Mouse (Mus musculus) hindbrain, embryonic 13.5 days (tissue): ENCODE data around the gene Mmp21. TPM values are rescaled to one million over a fixed set of nuclear protein-coding genes. Genes with fewer than 3 reads are reported as not detected.
"Not testable (repeated sequence)": the region's sequence is repeated elsewhere in the genome, so short reads cannot be mapped to it uniquely, and the experiment has no call there.

Experiments
- ATAC-seq: fragments of 200-750 bp; cut with Nextera tagmentation; 2 replicates; pipeline ENCODE4 v1.8.0; 2017; ENCODE audit warnings: moderate TSS enrichment; ENCODE audit not compliant: low FRiP score
- H3K27ac ChIP-seq: fragments of 300-500 bp; sonication (generic); 2 replicates; pipeline ENCODE4 v1.5.1; 2015; ENCODE audit warnings: inconsistent platforms, mild to moderate bottlenecking, moderate library complexity
- H3K27me3 ChIP-seq: fragments of 300-500 bp; sonication (generic); 2 replicates; pipeline ENCODE4 v1.6.1; 2015; ENCODE audit warnings: mild to moderate bottlenecking, inconsistent platforms
- H3K36me3 ChIP-seq: fragments of 300-500 bp; sonication (generic); 2 replicates; pipeline ENCODE4 v1.6.1; 2015; ENCODE audit warnings: mild to moderate bottlenecking, inconsistent platforms
- H3K4me1 ChIP-seq: fragments of 300-500 bp; sonication (generic); replicated peaks from 2 replicates; pipeline ENCODE4 v1.6.1; 2015; ENCODE audit warnings: inconsistent platforms
- H3K4me2 ChIP-seq: fragments of 300-500 bp; sonication (generic); 2 replicates; pipeline ENCODE4 v1.6.1; 2015; ENCODE audit warnings: inconsistent platforms, mild to moderate bottlenecking, moderate library complexity
- H3K4me3 ChIP-seq: fragments of 300-500 bp; sonication (generic); 2 replicates; pipeline ENCODE4 v1.5.1; 2015; ENCODE audit warnings: mild to moderate bottlenecking, inconsistent platforms
- H3K9ac ChIP-seq: fragments of 300-500 bp; sonication (generic); 2 replicates; pipeline ENCODE4 v1.6.1; 2015; ENCODE audit warnings: mild to moderate bottlenecking, inconsistent platforms
- H3K9me3 ChIP-seq: fragments of 300-500 bp; sonication (generic); 2 replicates; pipeline ENCODE4 v1.6.1; 2016; ENCODE audit warnings: inconsistent platforms
- WGBS: fragments of 180-500 bp; shearing (Covaris S2); methylation state at CpG from one replicate; pipeline ENCODE4 v1.1.7; 2015; 5-methylcytosine and 5-hydroxymethylcytosine counted together
- polyA plus RNA-seq: library from polyadenylated mRNA; unstranded; fragments of >200 nt; fragmentation: Nextera tagmentation; extraction: Ambion mirVana; gene quantifications from 2 replicates; pipeline ENCODE4 v1.2.1, GENCODE M21; 2015

The Mmp21 gene
- polyA plus RNA-seq, 1 experiment from 2014 or later = not detected

- Histone ChIP-seq H3K4me1 (no peaks in the 10 kb centered on the region), H3K27me3 (no peaks in the 10 kb centered on the region), H3K36me3 (peaks cover 48% of the 10 kb centered on the region), H3K4me3 (no peak overlapping the region), H3K9ac (no peak overlapping the region), H3K4me2 (no peak overlapping the region), H3K9me3 (no peaks in the 10 kb centered on the region), H3K27ac (no peak overlapping the region)
- ATAC-seq = no peak
- WGBS = 90% methylated on average over 12 of the region's 12 CpGs
Measured at GRCm38 (mm10) chr7:133698021-133698709, 18.3 kb upstream of the Mmp21 start.

GRCm38 (mm10) chr7:133685644-133686043, 5.8 kb upstream of the Mmp21 start:
- not testable (repeated sequence) for H3K4me3 ChIP-seq, H3K4me1 ChIP-seq, ATAC-seq, H3K4me2 ChIP-seq, H3K27me3 ChIP-seq, H3K27ac ChIP-seq, H3K9ac ChIP-seq
- H3K9me3 ChIP-seq = peaks cover 18% of the 10 kb centered on the region
- H3K36me3 ChIP-seq = peaks cover 52% of the 10 kb centered on the region

GRCm38 (mm10) chr7:133684701-133685100, 4.8 kb upstream of the Mmp21 start:
- no peaks in the 10 kb centered on the region for H3K4me1 ChIP-seq
- no peaks in the 10 kb centered on the region for H3K27me3 ChIP-seq
- no peak overlapping the region for H3K4me3 ChIP-seq
- ATAC-seq = no peak
- H3K36me3 ChIP-seq = peaks cover 43% of the 10 kb centered on the region
- H3K9me3 ChIP-seq = peaks cover 18% of the 10 kb centered on the region
- H3K4me2 ChIP-seq = no peak overlapping the region
- H3K27ac ChIP-seq = no peak overlapping the region
- no peak overlapping the region for H3K9ac ChIP-seq
- 95% methylated on average over 6 of the region's 6 CpGs for WGBS

GRCm38 (mm10) chr7:133684110-133684509, 4.2 kb upstream of the Mmp21 start:
- no peaks in the 10 kb centered on the region for H3K27me3 ChIP-seq
- H3K4me2 ChIP-seq = no peak overlapping the region
- peaks cover 37% of the 10 kb centered on the region for H3K36me3 ChIP-seq
- no peak overlapping the region for H3K9ac ChIP-seq
- no peak for ATAC-seq
- no peak overlapping the region for H3K27ac ChIP-seq
- H3K9me3 ChIP-seq = peaks cover 15% of the 10 kb centered on the region
- H3K4me3 ChIP-seq = no peak overlapping the region
- WGBS = 80% methylated on average over 5 of the region's 5 CpGs
- no peaks in the 10 kb centered on the region for H3K4me1 ChIP-seq

GRCm38 (mm10) chr7:133683626-133684025, 3.8 kb upstream of the Mmp21 start:
- H3K9ac ChIP-seq = no peak overlapping the region
- H3K27me3 ChIP-seq = no peaks in the 10 kb centered on the region
- no peak overlapping the region for H3K4me3 ChIP-seq
- peaks cover 32% of the 10 kb centered on the region for H3K36me3 ChIP-seq
- H3K4me2 ChIP-seq = no peak overlapping the region
- no peaks in the 10 kb centered on the region for H3K4me1 ChIP-seq
- no peak for ATAC-seq
- peaks cover 10% of the 10 kb centered on the region for H3K9me3 ChIP-seq
- 91% methylated on average over 5 of the region's 5 CpGs for WGBS
- no peak overlapping the region for H3K27ac ChIP-seq

- ATAC-seq = no peak
- Histone ChIP-seq H3K9me3 (no peaks in the 10 kb centered on the region), H3K27ac (no peak overlapping the region), H3K4me3 (no peak overlapping the region), H3K4me2 (no peak overlapping the region), H3K36me3 (peaks cover 21% of the 10 kb centered on the region), H3K9ac (no peak overlapping the region), H3K27me3 (no peaks in the 10 kb centered on the region), H3K4me1 (no peaks in the 10 kb centered on the region)
- 76% methylated on average over 4 of the region's 4 CpGs for WGBS
Measured at GRCm38 (mm10) chr7:133679439-133679838, 422 bp downstream of the Mmp21 start.

GRCm38 (mm10) chr7:133678716-133679115, 1.1 kb downstream of the Mmp21 start:
- 91% methylated on average over 8 of the region's 8 CpGs for WGBS

GRCm38 (mm10) chr7:133676002-133676401, 3.9 kb downstream of the Mmp21 start:
- H3K4me1 ChIP-seq = no peaks in the 10 kb centered on the region
- no peak overlapping the region for H3K9ac ChIP-seq
- no peaks in the 10 kb centered on the region for H3K9me3 ChIP-seq
- no peak overlapping the region for H3K27ac ChIP-seq
- H3K27me3 ChIP-seq = no peaks in the 10 kb centered on the region
- no peak overlapping the region for H3K4me2 ChIP-seq
- 68% methylated on average over 9 of the region's 9 CpGs for WGBS
- ATAC-seq = no peak
- H3K4me3 ChIP-seq = no peak overlapping the region
- H3K36me3 ChIP-seq = peaks cover 50% of the 10 kb centered on the region

More at GRCm38 (mm10) chr7:133678716-133679115, 1.1 kb downstream of the Mmp21 start:
- no peak for ATAC-seq
- Histone ChIP-seq H3K4me1 (no peaks in the 10 kb centered on the region), H3K36me3 (peaks cover 23% of the 10 kb centered on the region), H3K4me3 (no peak overlapping the region), H3K27me3 (no peaks in the 10 kb centered on the region), H3K9me3 (no peaks in the 10 kb centered on the region), H3K27ac (no peak overlapping the region), H3K9ac (no peak overlapping the region), H3K4me2 (no peak overlapping the region)

GRCm38 (mm10) chr7:133670846-133671245, 9.0 kb downstream of the Mmp21 start:
- H3K36me3 ChIP-seq = peaks cover 88% of the 10 kb centered on the region
- H3K27me3 ChIP-seq = no peaks in the 10 kb centered on the region
- 97% methylated on average over 3 of the region's 3 CpGs for WGBS
- H3K27ac ChIP-seq = no peak overlapping the region
- H3K4me1 ChIP-seq = no peaks in the 10 kb centered on the region
- no peak for ATAC-seq
- no peak overlapping the region for H3K9ac ChIP-seq
- H3K4me3 ChIP-seq = no peak overlapping the region
- H3K4me2 ChIP-seq = no peak overlapping the region
- H3K9me3 ChIP-seq = no peaks in the 10 kb centered on the region

GRCm38 (mm10) chr7:133669946-133670345, 9.9 kb downstream of the Mmp21 start:
- no peaks in the 10 kb centered on the region for H3K4me1 ChIP-seq
- H3K27ac ChIP-seq = no peak overlapping the region
- no peaks in the 10 kb centered on the region for H3K27me3 ChIP-seq
- H3K4me2 ChIP-seq = no peak overlapping the region
- no peak overlapping the region for H3K9ac ChIP-seq
- no peak overlapping the region for H3K4me3 ChIP-seq
- 93% methylated on average over 9 of the region's 9 CpGs for WGBS
- H3K9me3 ChIP-seq = no peaks in the 10 kb centered on the region
- peaks cover 93% of the 10 kb centered on the region for H3K36me3 ChIP-seq
- no peak for ATAC-seq

- H3K36me3 ChIP-seq = peaks cover 95% of the 10 kb centered on the region
- H3K4me1 ChIP-seq = no peaks in the 10 kb centered on the region
- no peak overlapping the region for H3K27ac ChIP-seq
- 100% methylated on average over 1 of the region's 1 CpGs for WGBS
- H3K9me3 ChIP-seq = no peaks in the 10 kb centered on the region
- ATAC-seq = no peak
- no peak overlapping the region for H3K9ac ChIP-seq
- H3K4me3 ChIP-seq = no peak overlapping the region
- H3K27me3 ChIP-seq = no peaks in the 10 kb centered on the region
- no peak overlapping the region for H3K4me2 ChIP-seq
Measured at GRCm38 (mm10) chr7:133669071-133669470, 10.8 kb downstream of the Mmp21 start.

GRCm38 (mm10) chr7:133662467-133662866, 17.4 kb downstream of the Mmp21 start:
- WGBS = 69% methylated on average over 1 of the region's 1 CpGs
- H3K27ac ChIP-seq = no peak overlapping the region
- H3K36me3 ChIP-seq = peaks cover 96% of the 10 kb centered on the region
- no peak overlapping the region for H3K9ac ChIP-seq
- H3K4me2 ChIP-seq = no peak overlapping the region
- ATAC-seq = no peak
- H3K9me3 ChIP-seq = no peaks in the 10 kb centered on the region
- H3K27me3 ChIP-seq = no peaks in the 10 kb centered on the region
- no peaks in the 10 kb centered on the region for H3K4me1 ChIP-seq
- no peak overlapping the region for H3K4me3 ChIP-seq

GRCm38 (mm10) chr7:133645716-133646115, 34.1 kb downstream of the Mmp21 start:
- Histone ChIP-seq H3K27ac (no peak overlapping the region), H3K4me2 (no peak overlapping the region), H3K9me3 (no peaks in the 10 kb centered on the region), H3K36me3 (peaks cover 91% of the 10 kb centered on the region), H3K4me3 (no peak overlapping the region), H3K4me1 (no peaks in the 10 kb centered on the region), H3K9ac (no peak overlapping the region), H3K27me3 (no peaks in the 10 kb centered on the region)
- WGBS = 93% methylated on average over 6 of the region's 6 CpGs
- no peak for ATAC-seq
